Comparison of ENCODE assay signal across 18 mouse cellular contexts in genomic region chr6:57531011-57531410, GRCm38 (mm10). TPM values are rescaled to one million over a fixed set of nuclear protein-coding genes. Genes with fewer than 3 reads are reported as not detected.
A peak's percentile ranks its signal among the peaks of the same experiment; 100 is the strongest.
DNase-seq lines count a peak whose midpoint lies in the region; ATAC-seq and TF ChIP-seq lines count a peak whose summit lies in the region.
"Had no signal": no experiment of that assay in that cellular context is flagged by ENCODE, and none has a peak within 500 bp of the region (broad histone marks: within the 10 kb centered on the region; RNA-seq: fewer than 3 reads in every experiment).

No protein-coding gene starts in this region.

- no peak overlapping the region for H3K4me2 ChIP-seq in hindbrain, postnatal 0 days (ENCODE audit: low read depth, low read length)
- no peak overlapping the region for H3K4me2 ChIP-seq in hindbrain, embryonic 13.5 days
- no peak overlapping the region for H3K4me2 ChIP-seq in midbrain, embryonic 14.5 days (ENCODE audit: low read length)
- no peak overlapping the region for H3K4me2 ChIP-seq in midbrain, embryonic 16.5 days (ENCODE audit: low read length)
- H3K4me2 ChIP-seq: embryonic facial prominence, embryonic 15.5 days; hindbrain, embryonic 14.5 days; intestine, embryonic 15.5 days; kidney, embryonic 15.5 days; limb, embryonic 12.5 days; liver, embryonic 13.5 days had no signal

- ATAC-seq in hindbrain, postnatal 0 days: no peak
- no peak for ATAC-seq in hindbrain, embryonic 13.5 days (ENCODE audit: low FRiP score)
- ATAC-seq in midbrain, embryonic 14.5 days (ENCODE audit: low FRiP score, low TSS enrichment): no peak
- no peak for ATAC-seq in midbrain, embryonic 16.5 days
- ATAC-seq: activated CD4-positive, CD25-positive, alpha-beta regulatory T cell, adult 4 months; intestine, embryonic 15.5 days had no signal

- H3K4me1 ChIP-seq in heart, embryonic 10.5 days: peaks cover 23% of the 10 kb centered on the region
- peaks cover 5% of the 10 kb centered on the region; the same call in 1 of the 2 replicates for H3K4me1 ChIP-seq in hindbrain, postnatal 0 days (ENCODE audit: insufficient read depth, low read length)
- peaks cover 18% of the 10 kb centered on the region for H3K4me1 ChIP-seq in hindbrain, embryonic 13.5 days (replicated peaks)
- H3K4me1 ChIP-seq in midbrain, embryonic 14.5 days (ENCODE audit: control insufficient read depth, insufficient read depth, low read length): peaks cover 11% of the 10 kb centered on the region
- H3K4me1 ChIP-seq in midbrain, embryonic 16.5 days (ENCODE audit: control insufficient read depth, insufficient read depth, low read length): peaks cover 11% of the 10 kb centered on the region

- no peaks in the 10 kb centered on the region for H3K36me3 ChIP-seq in heart, embryonic 10.5 days
- H3K36me3 ChIP-seq in hindbrain, postnatal 0 days (ENCODE audit: insufficient read depth, low read length): no peaks in the 10 kb centered on the region
- H3K36me3 ChIP-seq in hindbrain, embryonic 13.5 days: no peaks in the 10 kb centered on the region
- H3K36me3 ChIP-seq in midbrain, embryonic 14.5 days (ENCODE audit: control insufficient read depth, insufficient read depth, low read length): no peaks in the 10 kb centered on the region
- H3K36me3 ChIP-seq in midbrain, embryonic 16.5 days (ENCODE audit: control insufficient read depth, insufficient read depth, low read length): no peaks in the 10 kb centered on the region
- H3K36me3 ChIP-seq: embryonic facial prominence, embryonic 15.5 days; intestine, embryonic 15.5 days; kidney, embryonic 15.5 days; liver, embryonic 13.5 days had no signal

- H3K9me3 ChIP-seq in heart, embryonic 10.5 days: no peaks in the 10 kb centered on the region
- no peaks in the 10 kb centered on the region for H3K9me3 ChIP-seq in hindbrain, postnatal 0 days (ENCODE audit: low read length)
- no peaks in the 10 kb centered on the region for H3K9me3 ChIP-seq in hindbrain, embryonic 13.5 days
- H3K9me3 ChIP-seq in midbrain, embryonic 14.5 days (ENCODE audit: control insufficient read depth, low read length): no peaks in the 10 kb centered on the region
- no peaks in the 10 kb centered on the region for H3K9me3 ChIP-seq in midbrain, embryonic 16.5 days (replicated peaks; ENCODE audit: control insufficient read depth, low read length, poor library complexity, severe bottlenecking)
- H3K9me3 ChIP-seq: embryonic facial prominence, embryonic 15.5 days; intestine, embryonic 15.5 days; kidney, embryonic 15.5 days; limb, embryonic 12.5 days; liver, embryonic 13.5 days had no signal

- no peaks in the 10 kb centered on the region for H3K27me3 ChIP-seq in heart, embryonic 10.5 days (ENCODE audit: insufficient read depth, poor library complexity, severe bottlenecking)
- no peaks in the 10 kb centered on the region for H3K27me3 ChIP-seq in hindbrain, postnatal 0 days (ENCODE audit: insufficient read depth, low read length)
- no peaks in the 10 kb centered on the region for H3K27me3 ChIP-seq in hindbrain, embryonic 13.5 days
- H3K27me3 ChIP-seq in midbrain, embryonic 14.5 days (ENCODE audit: control insufficient read depth, insufficient read depth, low read length): no peaks in the 10 kb centered on the region
- H3K27me3 ChIP-seq in midbrain, embryonic 16.5 days (ENCODE audit: control insufficient read depth, insufficient read depth, low read depth, low read length): no peaks in the 10 kb centered on the region
- H3K27me3 ChIP-seq: embryonic facial prominence, embryonic 15.5 days; intestine, embryonic 15.5 days; kidney, embryonic 15.5 days; limb, embryonic 12.5 days; liver, embryonic 13.5 days had no signal

- no peak overlapping the region for H3K9ac ChIP-seq in hindbrain, postnatal 0 days (replicated peaks; ENCODE audit: low read length)
- H3K9ac ChIP-seq in hindbrain, embryonic 13.5 days: no peak overlapping the region
- H3K9ac ChIP-seq in midbrain, embryonic 14.5 days (replicated peaks; ENCODE audit: low read length): no peak overlapping the region
- no peak overlapping the region for H3K9ac ChIP-seq in midbrain, embryonic 16.5 days (ENCODE audit: low read depth, low read length)
- H3K9ac ChIP-seq: embryonic facial prominence, embryonic 15.5 days; hindbrain, embryonic 14.5 days; intestine, embryonic 15.5 days; kidney, embryonic 15.5 days; limb, embryonic 12.5 days; liver, embryonic 13.5 days had no signal

- peak overlapping the region; percentile 27; the same call in 1 of the 2 replicates for H3K4me3 ChIP-seq in heart, embryonic 10.5 days
- no peak overlapping the region for H3K4me3 ChIP-seq in hindbrain, postnatal 0 days (ENCODE audit: low read length)
- H3K4me3 ChIP-seq in hindbrain, embryonic 13.5 days: no peak overlapping the region
- H3K4me3 ChIP-seq in midbrain, embryonic 14.5 days (replicated peaks; ENCODE audit: low read depth, low read length): no peak overlapping the region
- H3K4me3 ChIP-seq in midbrain, embryonic 16.5 days (ENCODE audit: low read depth, low read length): no peak overlapping the region
- H3K4me3 ChIP-seq: embryonic facial prominence, embryonic 15.5 days; intestine, embryonic 15.5 days; kidney, embryonic 15.5 days; limb, embryonic 12.5 days; liver, embryonic 13.5 days had no signal

- peak; percentile 19; the same call in 1 of the 2 replicates for TF ChIP-seq CTCF in hindbrain, postnatal 0 days (IDR thresholded peaks at IDR 0.05; ENCODE audit: low read depth)

- DNase-seq in heart, embryonic 10.5 days (ENCODE audit: low spot score): no peak
- no peak for DNase-seq in heart, adult 8-10 months (ENCODE audit: low spot score)
- no peak for DNase-seq in hindbrain, postnatal 0 days (ENCODE audit: low spot score)
- DNase-seq in midbrain, embryonic 14.5 days: peak; percentile 3
- no peak for DNase-seq in urinary bladder, postnatal 4 days (ENCODE audit: low spot score in 2 of 2)
- DNase-seq: cerebellum, adult 11-12 months; cerebellum, postnatal 36 days; kidney, postnatal 4 days; liver, embryonic 13.5 days; retina, postnatal 1 day had no signal

- WGBS in heart, embryonic 10.5 days: 35% methylated on average over 4 of the region's 4 CpGs
- 75% methylated on average over 4 of the region's 4 CpGs for WGBS in hindbrain, postnatal 0 days
- 83% methylated on average over 4 of the region's 4 CpGs for WGBS in hindbrain, embryonic 13.5 days
- WGBS in midbrain, embryonic 14.5 days: 79% methylated on average over 4 of the region's 4 CpGs
- WGBS in midbrain, embryonic 16.5 days: 73% methylated on average over 4 of the region's 4 CpGs

- peak overlapping the region; percentile 74; the same call in 1 of the 2 replicates for H3K27ac ChIP-seq in heart, embryonic 10.5 days
- no peak overlapping the region for H3K27ac ChIP-seq in hindbrain, postnatal 0 days
- no peak overlapping the region for H3K27ac ChIP-seq in hindbrain, embryonic 13.5 days
- H3K27ac ChIP-seq in midbrain, embryonic 14.5 days (replicated peaks; ENCODE audit: low read depth, low read length): no peak overlapping the region
- H3K27ac ChIP-seq in midbrain, embryonic 16.5 days (ENCODE audit: low read length): no peak overlapping the region
- H3K27ac ChIP-seq: embryonic facial prominence, embryonic 15.5 days; hindbrain, embryonic 14.5 days; intestine, embryonic 15.5 days; kidney, embryonic 15.5 days; limb, embryonic 12.5 days; liver, embryonic 13.5 days had no signal

RNA-seq across cellular contexts. Expression of gene Ppm1k, which starts 4.3 kb away (rescaled TPM):
- 9.2 and 14.1 TPM in 2 replicates for polyA plus RNA-seq in heart, embryonic 10.5 days (2016; fragmentation: Nextera tagmentation; extraction: Ambion mirVana)
- 100 to 1,000 TPM in 3 of 4 experiments, 10 to 100 TPM in 1; 92.8 to 122 (median 105) TPM for total RNA-seq in heart, adult 8-10 months (2022)
- 11.3 and 12.4 TPM in 2 replicates for total RNA-seq in hindbrain, postnatal 0 days (2014; rRNA removed)
- polyA plus RNA-seq in hindbrain, postnatal 0 days (2015; fragmentation: Nextera tagmentation; extraction: Ambion mirVana): 8.2 and 9.4 TPM in 2 replicates
- polyA plus RNA-seq in hindbrain, embryonic 13.5 days (2015; fragmentation: Nextera tagmentation; extraction: Ambion mirVana): 6.1 and 6.9 TPM in 2 replicates
- 6.6 and 6.8 TPM in 2 replicates for polyA plus RNA-seq in midbrain, embryonic 14.5 days (2014; fragmentation: Nextera tagmentation; extraction: Ambion mirVana)
- polyA plus RNA-seq in midbrain, embryonic 16.5 days (2015; fragmentation: Nextera tagmentation; extraction: Ambion mirVana): 6.6 and 7.2 TPM in 2 replicates

RNA-seq across cellular contexts. Expression of gene Herc6, which starts 49.8 kb away (rescaled TPM):
- polyA plus RNA-seq in heart, embryonic 10.5 days (2016; fragmentation: Nextera tagmentation; extraction: Ambion mirVana): 5.4 and 5.8 TPM in 2 replicates
- 1 to 10 TPM; 1.7 to 3.4 (median 2.9) TPM for total RNA-seq in heart, adult 8-10 months (2022)
- 0.84 and 3.5 TPM in 2 replicates for total RNA-seq in hindbrain, postnatal 0 days (2014; rRNA removed)
- polyA plus RNA-seq in hindbrain, postnatal 0 days (2015; fragmentation: Nextera tagmentation; extraction: Ambion mirVana): 1.4 and 1.7 TPM in 2 replicates
- 0.95 and 1.1 TPM in 2 replicates for polyA plus RNA-seq in hindbrain, embryonic 13.5 days (2015; fragmentation: Nextera tagmentation; extraction: Ambion mirVana)
- 0.89 and 1.5 TPM in 2 replicates for polyA plus RNA-seq in midbrain, embryonic 14.5 days (2014; fragmentation: Nextera tagmentation; extraction: Ambion mirVana)
- polyA plus RNA-seq in midbrain, embryonic 16.5 days (2015; fragmentation: Nextera tagmentation; extraction: Ambion mirVana): 0.83 and 1.1 TPM in 2 replicates
